Mouse (Mus musculus): ENCODE results near the gene Atp5d.

Atp5d gene

GRCm38 (mm10) chr10:80138553-80139438 lies at the start of gene Atp5d:
TSS of gene Atp5d (plus strand) at chr10:80138632.
- peak; percentile 89 for DNase-seq (ENCODE audit: low read depth, low spot score)

GRCm38 (mm10) chr10:80089146-80089545 lies 49.3 kb upstream of the Atp5d start:
- DNase-seq (ENCODE audit: low read depth, low spot score): no peak

- no peak for DNase-seq (ENCODE audit: low read depth, low spot score)
Measured at GRCm38 (mm10) chr10:80091527-80091926, 46.9 kb upstream of the Atp5d start.

GRCm38 (mm10) chr10:80092690-80093089 lies 45.7 kb upstream of the Atp5d start:
- DNase-seq (ENCODE audit: low read depth, low spot score): no peak

GRCm38 (mm10) chr10:80094085-80094484 lies 44.3 kb upstream of the Atp5d start:
- no peak for DNase-seq (ENCODE audit: low read depth, low spot score)

- no peak for DNase-seq (ENCODE audit: low read depth, low spot score)
Measured at GRCm38 (mm10) chr10:80094684-80095083, 43.7 kb upstream of the Atp5d start.

GRCm38 (mm10) chr10:80095547-80095946 lies 42.9 kb upstream of the Atp5d start:
- no peak for DNase-seq (ENCODE audit: low read depth, low spot score)

- DNase-seq (ENCODE audit: low read depth, low spot score): no peak
Measured at GRCm38 (mm10) chr10:80097275-80097674, 41.2 kb upstream of the Atp5d start.

GRCm38 (mm10) chr10:80098630-80099029 lies 39.8 kb upstream of the Atp5d start:
- DNase-seq (ENCODE audit: low read depth, low spot score): no peak

- DNase-seq (ENCODE audit: low read depth, low spot score): no peak
Measured at GRCm38 (mm10) chr10:80100982-80101381, 37.5 kb upstream of the Atp5d start.

- DNase-seq (ENCODE audit: low read depth, low spot score): peak; percentile 91
Measured at GRCm38 (mm10) chr10:80102216-80102915, 36.1 kb upstream of the Atp5d start.

- no peak for DNase-seq (ENCODE audit: low read depth, low spot score)
Measured at GRCm38 (mm10) chr10:80103032-80103431, 35.4 kb upstream of the Atp5d start.

- no peak for DNase-seq (ENCODE audit: low read depth, low spot score)
Measured at GRCm38 (mm10) chr10:80104181-80104580, 34.3 kb upstream of the Atp5d start.

GRCm38 (mm10) chr10:80105460-80105859 lies 33.0 kb upstream of the Atp5d start, which contains the start of gene Sbno2:
TSS of gene Sbno2 (minus strand) at chr10:80105571.
- no peak for DNase-seq (ENCODE audit: low read depth, low spot score)

- DNase-seq (ENCODE audit: low read depth, low spot score): no peak
Measured at GRCm38 (mm10) chr10:80105926-80106325, 32.5 kb upstream of the Atp5d start.

GRCm38 (mm10) chr10:80107678-80108077 lies 30.8 kb upstream of the Atp5d start:
- DNase-seq (ENCODE audit: low read depth, low spot score): no peak

GRCm38 (mm10) chr10:80114341-80115284 lies 23.8 kb upstream of the Atp5d start:
- DNase-seq (ENCODE audit: low read depth, low spot score): peak; percentile 86

- peak; percentile 100 for DNase-seq (ENCODE audit: low read depth, low spot score)
Measured at GRCm38 (mm10) chr10:80115290-80115943, 23.0 kb upstream of the Atp5d start, which contains the start of gene Stk11. TSS of gene Stk11 (plus strand) at chr10:80115803.

- no peak for DNase-seq (ENCODE audit: low read depth, low spot score)
Measured at GRCm38 (mm10) chr10:80115944-80116335, 22.5 kb upstream of the Atp5d start.

GRCm38 (mm10) chr10:80116563-80116926 lies 21.9 kb upstream of the Atp5d start:
- peak; percentile 41 for DNase-seq (ENCODE audit: low read depth, low spot score)
